Mouse (Mus musculus) MEL (cell line): ENCODE results near the gene Txndc15. TPM values are rescaled to one million over a fixed set of nuclear protein-coding genes. Genes with fewer than 3 reads are reported as not detected.
A peak's percentile ranks its signal among the peaks of the same experiment; 100 is the strongest.

Experiments used
- DNase-seq: peaks from one replicate; pipeline ENCODE4 v3.0.0; 2011; ENCODE audit warnings: low read depth, low spot score
- H3K27ac ChIP-seq: 2 replicates; pipeline ENCODE4 v1.5.1; 2012; ENCODE audit warnings: low read depth, mild to moderate bottlenecking, control low read depth, low read length, moderate library complexity; ENCODE audit not compliant: control insufficient read depth
- H3K27me3 ChIP-seq, 2 experiments: fragments of 150-350 bp in 1 of 2; sonication (generic) in 1 of 2; 2 replicates each; pipeline ENCODE4 v1.6.1; 2012; ENCODE audit warnings: low read length in 2 of 2, mild to moderate bottlenecking in 2 of 2, improper control_type of control experiment in 1 of 2, moderate library complexity in 1 of 2; ENCODE audit not compliant: insufficient read depth in 2 of 2, control insufficient read depth in 1 of 2
- H3K36me3 ChIP-seq, 2 experiments: 2 replicates each; pipeline ENCODE4 v1.6.1; 2012 to 2014; ENCODE audit warnings: low read length in 2 of 2, improper control_type of control experiment in 1 of 2, inconsistent platforms in 1 of 2, mild to moderate bottlenecking in 1 of 2; ENCODE audit not compliant: insufficient read depth in 2 of 2, control insufficient read depth in 1 of 2
- H3K4me1 ChIP-seq, 2 experiments: fragments of 150-350 bp in 1 of 2; sonication (generic) in 1 of 2; 2 replicates each; pipeline ENCODE4 v1.6.1; 2012; ENCODE audit warnings: low read length in 2 of 2, improper control_type of control experiment in 1 of 2, mild to moderate bottlenecking in 1 of 2; ENCODE audit not compliant: insufficient read depth in 2 of 2, control insufficient read depth in 1 of 2
- H3K4me3 ChIP-seq, 2 experiments: fragments of 150-350 bp in 1 of 2; sonication (generic) in 1 of 2; 2 replicates each; pipeline ENCODE4 v1.5.1; 2012; ENCODE audit warnings: low read depth in 2 of 2, low read length in 2 of 2, mild to moderate bottlenecking in 2 of 2, moderate library complexity in 2 of 2, control low read depth in 1 of 2, improper control_type of control experiment in 1 of 2; ENCODE audit not compliant: control insufficient read depth in 1 of 2, insufficient read depth in 1 of 2
- H3K79me2 ChIP-seq: 2 replicates; pipeline ENCODE4 v1.6.1; 2012; ENCODE audit warnings: mild to moderate bottlenecking, low read length, moderate library complexity; ENCODE audit not compliant: control insufficient read depth, poor library complexity, insufficient read depth
- H3K9ac ChIP-seq: 2 replicates; pipeline ENCODE4 v1.6.1; 2012; ENCODE audit warnings: low read depth, mild to moderate bottlenecking, control low read depth, low read length, moderate library complexity; ENCODE audit not compliant: control insufficient read depth, poor library complexity, severe bottlenecking
- H3K9me3 ChIP-seq: fragments of 150-350 bp; sonication (generic); replicated peaks from 2 replicates; pipeline ENCODE4 v1.6.1; 2012; ENCODE audit warnings: mild to moderate bottlenecking, low read length, improper control_type of control experiment, moderate library complexity; ENCODE audit not compliant: insufficient read depth
- CTCF ChIP-seq, 3 experiments: IDR thresholded peaks in 2 of 3; conservative IDR thresholded peaks in 1 of 3; 2 replicates each; pipeline ENCODE4 v1.5.1; 2011 to 2012; ENCODE audit warnings: low read length in 3 of 3, low read depth in 2 of 3, mild to moderate bottlenecking in 2 of 3, improper control_type of control experiment in 1 of 3, inconsistent platforms in 1 of 3, mixed read lengths in 1 of 3, moderate library complexity in 1 of 3; ENCODE audit not compliant: control insufficient read depth in 1 of 3, insufficient read depth in 1 of 3, poor library complexity in 1 of 3, severe bottlenecking in 1 of 3
- ELF1 ChIP-seq: IDR thresholded peaks from 2 replicates; pipeline ENCODE4 v1.6.1; 2014; ENCODE audit warnings: low read depth, mild to moderate bottlenecking, inconsistent platforms, low read length, improper control_type of control experiment, moderate library complexity
- GABPA ChIP-seq: IDR thresholded peaks from 2 replicates; pipeline ENCODE4 v1.6.1; 2012; ENCODE audit warnings: low read depth, mild to moderate bottlenecking, inconsistent platforms, low read length, improper control_type of control experiment, moderate library complexity
- JUND ChIP-seq: IDR thresholded peaks from 2 replicates; pipeline ENCODE4 v1.6.1; 2011; ENCODE audit warnings: low read depth, mild to moderate bottlenecking, improper control_type of control experiment, low read length
- KAT2A ChIP-seq: conservative IDR thresholded peaks from 2 replicates; pipeline ENCODE4 v1.6.1; 2012; ENCODE audit warnings: low read depth, low read length, improper control_type of control experiment, inconsistent platforms
- MAZ ChIP-seq: IDR thresholded peaks from 2 replicates; pipeline ENCODE4 v1.6.1; 2012; ENCODE audit warnings: low read depth, mild to moderate bottlenecking, inconsistent platforms, low read length, improper control_type of control experiment
- MEF2A ChIP-seq: IDR thresholded peaks from 2 replicates; pipeline ENCODE4 v1.6.1; 2014; ENCODE audit warnings: low read depth, mild to moderate bottlenecking, inconsistent platforms, low read length, improper control_type of control experiment; ENCODE audit not compliant: poor library complexity, insufficient replicate concordance, severe bottlenecking; ENCODE audit errors: extremely low read depth
- POLR2AphosphoS5 ChIP-seq: IDR thresholded peaks from 2 replicates; pipeline ENCODE4 v1.6.1; 2012; ENCODE audit warnings: low read depth, borderline replicate concordance, mild to moderate bottlenecking, inconsistent platforms, low read length, moderate library complexity, mixed read lengths
- RAD21 ChIP-seq: IDR thresholded peaks from 2 replicates; pipeline ENCODE4 v1.6.1; 2011; ENCODE audit warnings: mild to moderate bottlenecking, low read depth, low read length, improper control_type of control experiment
- RCOR1 ChIP-seq: IDR thresholded peaks from 2 replicates; pipeline ENCODE4 v1.6.1; 2012; ENCODE audit warnings: low read depth, mild to moderate bottlenecking, inconsistent platforms, low read length, improper control_type of control experiment
- SMC3 ChIP-seq: IDR thresholded peaks from 2 replicates; pipeline ENCODE4 v1.6.1; 2011; ENCODE audit warnings: low read depth, low read length, improper control_type of control experiment
- TAL1 ChIP-seq: IDR thresholded peaks from 2 replicates; pipeline ENCODE4 v1.6.1; 2012; ENCODE audit warnings: mild to moderate bottlenecking, inconsistent platforms, low read length, moderate library complexity, mixed read lengths
- TBP ChIP-seq: IDR thresholded peaks from 2 replicates; pipeline ENCODE4 v1.8.0; 2011; ENCODE audit warnings: low read depth, low read length, improper control_type of control experiment
- USF2 ChIP-seq, 2 experiments: IDR thresholded peaks; 2 replicates each; pipeline ENCODE4 v1.6.1; 2011 to 2012; ENCODE audit warnings: improper control_type of control experiment in 2 of 2, low read length in 2 of 2, borderline replicate concordance in 1 of 2, inconsistent platforms in 1 of 2, low read depth in 1 of 2, mild to moderate bottlenecking in 1 of 2; ENCODE audit not compliant: insufficient read depth in 1 of 2
- ZKSCAN1 ChIP-seq: IDR thresholded peaks from 2 replicates; pipeline ENCODE4 v1.6.1; 2012; ENCODE audit warnings: low read depth, mild to moderate bottlenecking, inconsistent platforms, low read length, improper control_type of control experiment, moderate library complexity
- ZMIZ1 ChIP-seq: IDR thresholded peaks from 2 replicates; pipeline ENCODE4 v1.6.1; 2012; ENCODE audit warnings: low read depth, mild to moderate bottlenecking, inconsistent platforms, low read length, improper control_type of control experiment, moderate library complexity
- ZNF384 ChIP-seq: IDR thresholded peaks from 2 replicates; pipeline ENCODE4 v1.6.1; 2012; ENCODE audit warnings: low read depth, mild to moderate bottlenecking, inconsistent platforms, low read length, improper control_type of control experiment
- polyA plus RNA-seq, 2 experiments: library from polyadenylated mRNA; stranded (reverse) in 1 of 2; unstranded in 1 of 2; fragments of >175 nt in 1 of 2; fragments of >200 nt in 1 of 2; gene quantifications; 2 replicates each; pipeline versions ENCODE4 v1.2.1 to v1.2.4; 2012; ENCODE audit warnings: low replicate concordance in 2 of 2, low read depth in 1 of 2; ENCODE audit not compliant: insufficient read length in 2 of 2, insufficient read depth in 1 of 2, missing spikeins in 1 of 2
- total RNA-seq: library from RNA; depleted of rRNA; stranded (reverse); fragments of 300-350 nt; gene quantifications from 2 replicates; pipeline ENCODE4 v1.2.3, GENCODE M21; 2012

The Txndc15 gene
- total and polyA plus RNA-seq, 3 experiments: 31.5 to 43.0 TPM; not detected in 1

DNA sequence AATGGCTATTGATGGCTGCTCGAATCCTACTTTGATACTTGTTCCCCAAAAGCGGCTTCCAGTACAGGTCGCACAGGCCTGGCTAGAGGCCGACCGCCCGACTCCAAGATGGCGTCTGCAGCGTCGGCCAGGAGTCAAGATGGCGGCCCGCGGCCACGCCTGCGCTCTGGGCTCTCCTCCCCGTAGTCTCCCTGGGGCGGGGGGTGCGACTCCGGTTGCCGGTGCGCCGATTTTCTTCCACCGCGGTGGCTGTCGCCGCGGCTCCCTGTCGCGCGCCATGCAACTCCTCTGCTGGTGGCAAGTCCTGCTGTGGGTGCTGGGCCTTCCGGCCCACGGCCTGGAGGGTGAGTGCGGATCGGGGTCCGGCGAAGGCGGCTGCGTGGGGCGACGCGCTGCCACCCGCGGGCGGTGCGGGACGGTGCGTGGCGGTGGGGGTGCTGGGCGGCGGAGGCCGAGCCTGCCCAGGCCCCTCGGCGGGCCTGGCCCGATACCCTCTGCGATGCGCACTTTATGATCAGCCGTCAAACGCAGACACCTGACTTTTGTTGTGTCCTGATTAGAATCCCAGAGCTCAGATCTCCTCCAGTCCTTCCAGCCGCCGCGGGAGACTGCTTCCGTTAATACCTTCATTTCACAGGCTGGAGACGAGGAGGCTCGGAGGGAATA lies at the start of gene Txndc15 (continued):
- TF ChIP-seq MAZ (peak; percentile 60; the same call in 1 of the 2 replicates), CTCF (IDR thresholded peaks at IDR 0.05 in 2 of 3, conservative IDR thresholded peaks at IDR 0.05 in 1 of 3; ENCODE audit: control insufficient read depth in 1 of 3, insufficient read depth in 1 of 3, low read depth in 2 of 3, low read length in 3 of 3, poor library complexity in 1 of 3, severe bottlenecking in 1 of 3) (no peak)

DNA sequence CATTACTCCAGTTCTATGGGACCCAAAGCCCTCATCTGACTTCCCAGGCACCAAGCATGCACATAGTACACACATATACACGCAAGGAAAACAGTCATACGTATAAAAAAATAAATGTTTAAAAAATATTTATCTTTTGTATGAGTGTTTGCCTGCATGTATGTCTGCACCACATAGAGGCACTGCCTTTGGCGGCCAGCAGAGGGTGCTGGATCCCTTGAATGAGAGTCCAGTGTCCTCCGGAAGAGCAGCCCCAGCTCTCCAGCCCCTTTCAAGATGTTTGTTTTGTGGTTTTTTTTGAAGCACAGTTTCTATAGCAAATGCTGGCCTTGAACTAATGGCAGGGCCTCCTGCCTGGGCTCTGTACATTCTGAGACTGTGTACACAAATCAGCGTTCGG lies 45.9 kb upstream of the Txndc15 start:
- Histone ChIP-seq H3K9me3 (no peaks in the 10 kb centered on the region), H3K36me3 (peaks cover 0 to 34% of the 10 kb centered on the region in 2 experiments; a peak in 2 of 4 replicates), H3K4me3 (no peak overlapping the region), H3K4me1 (no peaks in the 10 kb centered on the region), H3K9ac (no peak overlapping the region), H3K27me3 (no peaks in the 10 kb centered on the region), H3K27ac (no peak overlapping the region), H3K79me2 (no peaks in the 10 kb centered on the region)
- TF ChIP-seq TBP (no peak), MAZ (no peak), ELF1 (no peak), RAD21 (peak; percentile 43), POLR2AphosphoS5 (no peak), ZMIZ1 (no peak), GABPA (no peak), ZNF384 (no peak), MEF2A (no peak), SMC3 (peak; percentile 44), CTCF (IDR thresholded peaks at IDR 0.05 in 2 of 3, conservative IDR thresholded peaks at IDR 0.05 in 1 of 3; ENCODE audit: control insufficient read depth in 1 of 3, insufficient read depth in 1 of 3, low read depth in 2 of 3, low read length in 3 of 3, poor library complexity in 1 of 3, severe bottlenecking in 1 of 3) (peak; percentile 59 to 78 (median 61)), RCOR1 (no peak), JUND (no peak), USF2 (IDR thresholded peaks at IDR 0.05; ENCODE audit: borderline replicate concordance in 1 of 2, insufficient read depth in 1 of 2, low read depth in 1 of 2, low read length in 2 of 2) (no peak), ZKSCAN1 (no peak), KAT2A (no peak), TAL1 (no peak)
- DNase-seq: peak; percentile 58
